Mouse (Mus musculus) E14TG2a.4 (cell line): Measurements from ENCODE around the gene Mt1.

Source experiments
- H3K27me3 ChIP-seq: 2 replicates; pipeline ENCODE4 v1.6.1; 2014; ENCODE audit warnings: low read length, control low read depth; ENCODE audit not compliant: insufficient read depth
- H3K36me3 ChIP-seq: 2 replicates; pipeline ENCODE4 v1.6.1; 2014; ENCODE audit warnings: low read length, control low read depth; ENCODE audit not compliant: insufficient read depth
- H3K4me1 ChIP-seq: replicated peaks from 2 replicates; pipeline ENCODE4 v1.6.1; 2014; ENCODE audit warnings: low read depth, low read length, control low read depth
- H3K4me3 ChIP-seq: replicated peaks from 2 replicates; pipeline ENCODE4 v1.5.1; 2014; ENCODE audit warnings: mild to moderate bottlenecking, low read length
- H3K9me3 ChIP-seq: 2 replicates; pipeline ENCODE4 v1.6.1; 2014; ENCODE audit warnings: low read length, control low read depth
- CTCF ChIP-seq: conservative IDR thresholded peaks from 2 replicates; pipeline ENCODE4 v1.5.1; 2014; ENCODE audit warnings: low read length
- NANOG ChIP-seq: IDR thresholded peaks from 2 replicates; pipeline ENCODE4 v1.6.1; 2014; ENCODE audit warnings: borderline replicate concordance, low read length, mixed read lengths
- POU5F1 ChIP-seq: IDR thresholded peaks from 2 replicates; pipeline ENCODE4 v1.6.1; 2014; ENCODE audit warnings: low read length, borderline replicate concordance

Mt1 gene

GRCm38 (mm10) chr8:94209639-94210038 is 30.8 kb downstream of the Mt1 start:
- H3K4me1 ChIP-seq: peaks cover 9% of the 10 kb centered on the region

GRCm38 (mm10) chr8:94210225-94210624 is 31.3 kb downstream of the Mt1 start:
- Histone ChIP-seq H3K27me3 (no peaks in the 10 kb centered on the region), H3K9me3 (no peaks in the 10 kb centered on the region), H3K36me3 (no peaks in the 10 kb centered on the region), H3K4me1 (peaks cover 14% of the 10 kb centered on the region), H3K4me3 (no peak overlapping the region)
- TF ChIP-seq CTCF: no peak
- no peak for TF ChIP-seq POU5F1
- no peak for TF ChIP-seq NANOG

More at GRCm38 (mm10) chr8:94209639-94210038, 30.8 kb downstream of the Mt1 start:
- no peaks in the 10 kb centered on the region for H3K27me3 ChIP-seq
- no peaks in the 10 kb centered on the region for H3K36me3 ChIP-seq
- TF ChIP-seq POU5F1 (no peak), NANOG (no peak), CTCF (no peak)
- no peaks in the 10 kb centered on the region for H3K9me3 ChIP-seq
- H3K4me3 ChIP-seq: no peak overlapping the region

- peaks cover 32% of the 10 kb centered on the region for H3K4me1 ChIP-seq
- peaks cover 12% of the 10 kb centered on the region; the same call in 1 of the 2 replicates for H3K36me3 ChIP-seq
- no peaks in the 10 kb centered on the region for H3K27me3 ChIP-seq
- TF ChIP-seq CTCF: no peak
- no peak for TF ChIP-seq NANOG
- TF ChIP-seq POU5F1: no peak
- peak overlapping the region; percentile 57 for H3K4me3 ChIP-seq
- H3K9me3 ChIP-seq: no peaks in the 10 kb centered on the region
These were observed 34.9 kb downstream of the Mt1 start for GRCm38 (mm10) chr8:94213819-94214218.

GRCm38 (mm10) chr8:94214252-94215173 is 35.6 kb downstream of the Mt1 start, which contains the start of gene Nup93:
Nup93 (plus strand) TSS chr8:94214564.
- Histone ChIP-seq H3K9me3 (no peaks in the 10 kb centered on the region), H3K4me1 (peaks cover 32% of the 10 kb centered on the region), H3K4me3 (peak within 1 kb of the TSS; percentile 92), H3K27me3 (no peaks in the 10 kb centered on the region), H3K36me3 (peaks cover 18% of the 10 kb centered on the region; the same call in 1 of the 2 replicates)
- no peak for TF ChIP-seq NANOG
- TF ChIP-seq CTCF: no peak
- no peak for TF ChIP-seq POU5F1

- Histone ChIP-seq H3K9me3 (no peaks in the 10 kb centered on the region), H3K27me3 (no peaks in the 10 kb centered on the region), H3K36me3 (peaks cover 85% of the 10 kb centered on the region), H3K4me3 (no peak overlapping the region), H3K4me1 (peaks cover 12% of the 10 kb centered on the region)
- TF ChIP-seq NANOG (no peak), POU5F1 (no peak), CTCF (no peak)
These were observed 48.6 kb downstream of the Mt1 start for GRCm38 (mm10) chr8:94227381-94227939.
